Mouse (Mus musculus) hindbrain, embryonic 13.5 days (tissue): ENCODE results near the gene Snrpd3. TPM values are rescaled to one million over a fixed set of nuclear protein-coding genes. Genes with fewer than 3 reads are reported as not detected.
"Not testable (repeated sequence)": the region's sequence is repeated elsewhere in the genome, so short reads cannot be mapped to it uniquely, and the experiment has no call there.

Source experiments
- ATAC-seq: fragments of 200-750 bp; cut with Nextera tagmentation; 2 replicates; pipeline ENCODE4 v1.8.0; 2017; ENCODE audit warnings: moderate TSS enrichment; ENCODE audit not compliant: low FRiP score
- H3K27ac ChIP-seq: fragments of 300-500 bp; sonication (generic); 2 replicates; pipeline ENCODE4 v1.5.1; 2015; ENCODE audit warnings: inconsistent platforms, mild to moderate bottlenecking, moderate library complexity
- H3K27me3 ChIP-seq: fragments of 300-500 bp; sonication (generic); 2 replicates; pipeline ENCODE4 v1.6.1; 2015; ENCODE audit warnings: mild to moderate bottlenecking, inconsistent platforms
- H3K36me3 ChIP-seq: fragments of 300-500 bp; sonication (generic); 2 replicates; pipeline ENCODE4 v1.6.1; 2015; ENCODE audit warnings: mild to moderate bottlenecking, inconsistent platforms
- H3K4me1 ChIP-seq: fragments of 300-500 bp; sonication (generic); replicated peaks from 2 replicates; pipeline ENCODE4 v1.6.1; 2015; ENCODE audit warnings: inconsistent platforms
- H3K4me2 ChIP-seq: fragments of 300-500 bp; sonication (generic); 2 replicates; pipeline ENCODE4 v1.6.1; 2015; ENCODE audit warnings: inconsistent platforms, mild to moderate bottlenecking, moderate library complexity
- H3K4me3 ChIP-seq: fragments of 300-500 bp; sonication (generic); 2 replicates; pipeline ENCODE4 v1.5.1; 2015; ENCODE audit warnings: mild to moderate bottlenecking, inconsistent platforms
- H3K9ac ChIP-seq: fragments of 300-500 bp; sonication (generic); 2 replicates; pipeline ENCODE4 v1.6.1; 2015; ENCODE audit warnings: mild to moderate bottlenecking, inconsistent platforms
- H3K9me3 ChIP-seq: fragments of 300-500 bp; sonication (generic); 2 replicates; pipeline ENCODE4 v1.6.1; 2016; ENCODE audit warnings: inconsistent platforms
- WGBS: fragments of 180-500 bp; shearing (Covaris S2); methylation state at CpG from one replicate; pipeline ENCODE4 v1.1.7; 2015; 5-methylcytosine and 5-hydroxymethylcytosine counted together
- polyA plus RNA-seq: library from polyadenylated mRNA; unstranded; fragments of >200 nt; fragmentation: Nextera tagmentation; extraction: Ambion mirVana; gene quantifications from 2 replicates; pipeline ENCODE4 v1.2.1, GENCODE M21; 2015

Snrpd3 gene
- polyA plus RNA-seq, 1 experiment from 2014 or later, result 153 TPM

DNA sequence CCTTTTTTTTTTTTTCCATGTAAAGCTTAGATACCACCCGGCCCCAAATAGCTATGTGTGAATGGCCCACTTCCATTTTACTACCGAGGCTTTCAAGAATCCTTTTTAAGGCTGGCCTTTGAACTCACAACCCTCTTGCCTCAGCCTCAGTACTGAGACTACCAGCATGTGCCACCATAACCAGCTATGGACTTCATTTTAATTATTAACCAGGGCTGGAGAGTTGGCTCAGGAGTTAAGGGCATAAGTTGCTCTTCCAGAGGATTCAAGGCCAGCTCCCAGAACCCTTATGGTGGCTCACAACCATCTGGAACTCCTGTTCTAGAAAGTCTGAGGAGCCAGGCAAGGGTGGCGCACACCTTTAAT is 12.2 kb upstream of the Snrpd3 start:
- no peaks in the 10 kb centered on the region for H3K27me3 ChIP-seq
- no peaks in the 10 kb centered on the region for H3K4me1 ChIP-seq
- H3K4me2 ChIP-seq, result no peak overlapping the region
- no peaks in the 10 kb centered on the region for H3K9me3 ChIP-seq
- 81% methylated on average over 3 of the region's 3 CpGs for WGBS
- no peak overlapping the region for H3K27ac ChIP-seq
- peaks cover 45% of the 10 kb centered on the region for H3K36me3 ChIP-seq
- ATAC-seq, result no peak
- no peak overlapping the region for H3K9ac ChIP-seq
- no peak overlapping the region for H3K4me3 ChIP-seq

DNA sequence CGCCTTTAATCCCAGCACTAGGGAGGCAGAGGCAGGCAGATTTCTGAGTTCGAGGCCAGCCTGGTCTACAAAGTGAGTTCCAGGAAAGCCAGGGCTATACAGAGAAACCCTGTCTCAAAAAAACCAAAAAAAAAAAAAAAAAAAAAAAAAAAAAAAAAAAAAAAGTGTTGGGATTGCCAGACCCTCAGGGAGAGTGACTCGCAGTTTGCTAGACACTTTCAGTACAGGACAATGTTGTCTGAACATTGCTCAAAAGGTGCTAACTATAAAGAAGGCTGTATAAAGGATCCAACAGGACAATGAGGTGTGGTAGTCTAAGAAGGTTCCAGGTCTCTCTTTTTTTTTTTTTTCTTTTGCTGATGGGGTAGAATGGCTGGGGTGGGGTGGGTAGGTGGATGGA is 11.4 kb upstream of the Snrpd3 start:
- H3K4me1 ChIP-seq, H3K27me3 ChIP-seq, H3K9ac ChIP-seq, H3K4me2 ChIP-seq, ATAC-seq, H3K27ac ChIP-seq, H3K4me3 ChIP-seq, H3K9me3 ChIP-seq: not testable (repeated sequence)
- H3K36me3 ChIP-seq, result peaks cover 53% of the 10 kb centered on the region
- WGBS, result 94% methylated on average over 3 of the region's 3 CpGs

DNA sequence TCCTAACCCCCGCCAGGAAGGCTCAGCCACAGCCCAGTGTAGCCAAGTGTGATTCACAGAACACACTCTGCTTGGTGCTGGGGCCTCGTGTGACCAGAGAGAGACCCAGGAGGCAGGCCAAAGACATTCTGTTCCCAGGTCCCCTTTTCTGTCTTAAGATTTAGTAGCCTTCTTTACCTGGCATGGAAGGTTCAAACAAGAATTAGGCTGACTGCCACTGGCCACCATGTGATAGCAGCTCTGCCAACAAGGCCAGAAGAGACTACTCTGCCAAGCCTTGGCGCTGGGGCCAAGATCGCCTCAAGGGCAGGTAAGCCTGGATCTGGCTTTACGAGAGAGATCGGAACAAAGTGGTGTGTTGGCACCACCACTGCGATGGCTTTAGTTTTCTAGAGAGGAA is 6.9 kb upstream of the Snrpd3 start:
- Histone ChIP-seq H3K9ac (no peak overlapping the region), H3K4me2 (no peak overlapping the region), H3K4me1 (peaks cover 16% of the 10 kb centered on the region), H3K4me3 (no peak overlapping the region), H3K36me3 (peaks cover 62% of the 10 kb centered on the region), H3K27me3 (no peaks in the 10 kb centered on the region), H3K27ac (no peak overlapping the region), H3K9me3 (no peaks in the 10 kb centered on the region)
- WGBS, result 95% methylated on average over 7 of the region's 7 CpGs
- ATAC-seq, result no peak

DNA sequence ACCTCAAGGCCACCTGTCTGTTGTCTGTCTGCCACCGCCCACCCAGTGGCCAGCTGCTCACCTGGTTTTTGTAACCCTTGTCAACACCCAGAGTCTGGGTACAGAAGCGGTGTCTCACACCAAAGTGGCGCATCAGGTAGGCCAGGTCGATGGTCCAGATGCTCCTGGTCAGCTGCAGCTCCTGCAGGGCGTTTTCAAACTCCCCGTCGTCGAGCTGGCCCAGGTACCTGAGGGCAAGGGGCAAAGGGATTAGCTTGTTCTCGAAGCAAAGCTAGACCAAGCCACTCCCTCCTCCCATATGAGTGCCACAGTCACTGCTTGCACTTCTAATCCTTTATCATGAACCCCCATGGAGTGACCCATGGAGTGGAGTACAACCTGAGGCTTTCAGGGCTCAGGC is 6.3 kb upstream of the Snrpd3 start:
- ATAC-seq, result no peak
- Histone ChIP-seq H3K4me3 (no peak overlapping the region), H3K27me3 (no peaks in the 10 kb centered on the region), H3K27ac (no peak overlapping the region), H3K4me2 (no peak overlapping the region), H3K9ac (no peak overlapping the region), H3K9me3 (no peaks in the 10 kb centered on the region), H3K4me1 (peaks cover 22% of the 10 kb centered on the region), H3K36me3 (peaks cover 62% of the 10 kb centered on the region)
- 86% methylated on average over 9 of the region's 9 CpGs for WGBS

DNA sequence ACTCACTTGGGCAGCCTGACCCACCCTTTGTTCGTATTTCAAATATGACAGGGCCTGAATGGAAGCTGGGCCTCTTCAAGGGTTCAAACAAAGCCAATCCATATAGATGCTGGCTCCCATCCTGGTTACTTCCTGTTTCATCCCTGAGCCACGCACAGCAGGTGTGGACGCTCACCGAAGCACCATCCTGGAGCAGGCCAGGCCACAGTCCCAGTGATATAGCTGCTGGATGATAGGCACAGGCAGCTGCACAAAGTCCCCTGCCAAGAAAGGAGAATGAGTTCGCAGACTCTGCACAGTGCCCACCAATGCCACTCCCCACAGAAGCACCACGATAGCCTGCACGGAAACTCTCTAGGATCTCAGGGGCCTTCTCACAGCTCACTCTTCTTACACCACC is 5.5 kb upstream of the Snrpd3 start:
- no peaks in the 10 kb centered on the region for H3K27me3 ChIP-seq
- peaks cover 53% of the 10 kb centered on the region for H3K36me3 ChIP-seq
- H3K9ac ChIP-seq, result no peak overlapping the region
- no peak overlapping the region for H3K27ac ChIP-seq
- ATAC-seq, result no peak
- H3K4me2 ChIP-seq, result no peak overlapping the region
- peaks cover 29% of the 10 kb centered on the region for H3K4me1 ChIP-seq
- WGBS, result 93% methylated on average over 7 of the region's 7 CpGs
- H3K4me3 ChIP-seq, result no peak overlapping the region
- no peaks in the 10 kb centered on the region for H3K9me3 ChIP-seq

DNA sequence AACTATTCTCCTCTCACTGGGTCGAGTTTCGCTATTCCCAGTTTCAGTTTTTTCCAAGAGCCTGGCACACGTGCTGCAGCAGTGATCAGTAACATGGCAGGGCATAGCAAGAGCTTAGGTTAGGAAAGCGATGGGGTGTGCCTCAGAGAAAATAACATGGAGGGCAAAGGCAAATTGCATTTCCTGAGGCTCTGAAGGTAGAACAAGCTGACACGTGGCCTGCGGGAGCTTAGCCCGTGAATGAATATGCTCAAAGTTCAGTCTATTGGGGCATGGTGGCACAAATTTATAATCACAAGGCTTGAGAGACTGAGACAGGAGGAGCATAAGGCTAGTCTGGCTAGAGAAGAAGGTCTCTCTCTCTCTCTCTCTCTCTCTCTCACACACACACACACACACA is 4.6 kb upstream of the Snrpd3 start:
- peaks cover 44% of the 10 kb centered on the region for H3K36me3 ChIP-seq
- H3K27ac ChIP-seq, result no peak overlapping the region
- no peak overlapping the region for H3K4me3 ChIP-seq
- H3K9ac ChIP-seq, result no peak overlapping the region
- no peaks in the 10 kb centered on the region for H3K27me3 ChIP-seq
- no peak overlapping the region for H3K4me2 ChIP-seq
- no peak for ATAC-seq
- no peaks in the 10 kb centered on the region for H3K9me3 ChIP-seq
- H3K4me1 ChIP-seq, result peaks cover 29% of the 10 kb centered on the region
- WGBS, result 94% methylated on average over 7 of the region's 7 CpGs

DNA sequence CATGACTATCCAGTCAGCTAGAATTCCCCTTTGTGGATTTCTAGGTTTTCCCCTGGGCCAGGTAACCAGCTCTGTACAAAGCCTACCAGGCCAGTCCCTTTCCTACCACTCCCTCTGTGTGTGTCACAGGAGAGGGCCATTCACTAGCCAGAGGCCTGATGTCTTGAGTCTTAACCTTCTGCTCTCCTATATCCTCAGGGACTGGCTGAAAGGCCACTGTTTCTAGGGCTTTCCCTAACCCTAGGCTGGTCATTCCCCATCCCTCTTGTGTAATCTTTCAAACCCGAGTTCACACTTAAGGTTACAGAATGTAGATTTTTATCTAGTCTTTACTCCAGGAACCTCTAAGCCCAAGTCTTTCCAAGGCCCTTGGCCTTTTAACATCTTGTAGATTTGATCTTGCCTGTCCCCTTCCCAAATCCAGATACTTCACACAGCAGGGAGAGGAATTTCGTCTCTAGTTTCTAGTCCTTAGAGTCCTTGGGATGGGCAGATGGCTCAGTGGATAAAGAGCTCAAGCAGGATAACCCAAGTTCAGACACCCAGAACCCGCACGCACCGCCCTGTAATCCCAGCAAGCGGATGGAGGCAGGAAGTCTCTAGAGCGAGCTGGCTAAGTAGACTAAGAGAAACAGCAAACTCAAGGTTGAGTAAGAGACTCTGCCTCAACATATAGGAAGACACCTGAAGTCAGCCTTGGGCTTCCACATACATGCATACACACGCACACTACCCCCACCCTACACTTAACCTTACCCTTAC is 3.9 kb upstream of the Snrpd3 start:
- Histone ChIP-seq H3K4me3 (no peak overlapping the region), H3K9ac (no peak overlapping the region), H3K27ac (no peak overlapping the region), H3K4me2 (no peak overlapping the region), H3K36me3 (peaks cover 37% of the 10 kb centered on the region), H3K4me1 (peaks cover 32% of the 10 kb centered on the region), H3K9me3 (no peaks in the 10 kb centered on the region), H3K27me3 (no peaks in the 10 kb centered on the region)
- 93% methylated on average over 8 of the region's 8 CpGs for WGBS
- ATAC-seq, result no peak

DNA sequence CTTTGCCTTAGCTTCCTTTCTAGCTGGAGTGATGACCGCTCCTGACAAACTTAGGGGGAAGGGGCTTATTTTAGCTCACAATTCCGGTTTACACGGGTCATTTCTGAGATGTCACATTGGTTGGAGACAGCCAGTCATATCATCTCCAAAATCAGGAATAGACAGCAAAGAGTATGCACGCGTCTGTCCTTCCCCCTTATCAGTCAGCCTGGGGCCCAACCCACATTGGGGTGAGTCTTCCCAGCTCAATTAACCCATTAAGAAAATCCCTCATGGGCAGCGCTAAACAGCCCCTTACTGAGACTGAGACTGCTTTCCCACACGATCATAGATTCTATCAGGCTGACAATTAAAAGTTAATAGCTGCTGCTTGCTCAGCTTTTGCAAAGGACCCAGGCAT is 3.0 kb upstream of the Snrpd3 start:
- no peaks in the 10 kb centered on the region for H3K9me3 ChIP-seq
- no peaks in the 10 kb centered on the region for H3K27me3 ChIP-seq
- H3K9ac ChIP-seq, result 0 out of 2 replicates have a peak overlapping the region, but pooled peaks have one; percentile 1
- H3K4me3 ChIP-seq, result no peak overlapping the region
- WGBS, result 87% methylated on average over 7 of the region's 7 CpGs
- peaks cover 28% of the 10 kb centered on the region for H3K36me3 ChIP-seq
- H3K27ac ChIP-seq, result no peak overlapping the region
- no peak for ATAC-seq
- no peak overlapping the region for H3K4me2 ChIP-seq
- peaks cover 40% of the 10 kb centered on the region for H3K4me1 ChIP-seq

DNA sequence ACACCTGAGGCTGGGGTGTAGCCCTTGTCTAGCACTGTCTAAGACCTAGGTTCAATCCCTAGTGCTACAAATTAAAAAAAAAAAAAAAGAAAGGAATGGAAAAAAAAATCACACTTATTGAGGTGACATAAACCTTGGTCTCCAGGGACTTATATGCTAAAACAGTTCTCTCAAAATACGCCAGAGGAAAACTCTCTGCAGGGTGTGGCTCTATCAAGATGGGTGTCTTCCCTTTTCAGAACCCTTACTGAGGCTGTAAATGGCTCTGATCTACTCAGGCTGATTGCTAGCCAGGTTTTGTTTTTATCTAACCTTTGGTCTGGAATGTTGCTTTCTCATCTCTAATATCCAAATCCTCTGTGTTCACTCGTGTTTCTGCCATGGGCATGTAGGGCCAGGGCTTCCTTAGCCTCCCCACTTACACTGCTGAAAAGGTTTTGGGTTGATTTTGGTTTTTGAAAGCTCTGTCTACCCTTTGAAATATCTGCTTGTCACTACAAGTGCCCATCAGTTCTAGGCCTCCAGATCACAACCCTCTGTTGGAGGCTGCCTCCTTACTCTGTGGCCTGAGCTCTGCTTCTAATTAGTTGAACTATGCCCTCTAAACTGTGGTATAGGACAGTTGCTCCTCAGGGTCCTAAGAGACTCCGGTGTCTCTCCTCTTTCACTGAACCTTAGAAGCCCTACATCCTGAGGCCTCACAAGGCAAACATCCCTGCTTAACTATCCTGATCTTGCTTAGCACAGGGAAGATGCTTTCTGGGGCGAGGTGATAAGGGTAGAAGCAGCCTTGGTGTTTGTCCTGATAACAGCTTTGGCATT is 1.9 kb upstream of the Snrpd3 start:
- Histone ChIP-seq H3K4me1 (peaks cover 49% of the 10 kb centered on the region), H3K9me3 (no peaks in the 10 kb centered on the region), H3K27ac (no peak overlapping the region), H3K4me2 (peak overlapping the region; percentile 92), H3K4me3 (peak overlapping the region; percentile 87), H3K9ac (peak overlapping the region; percentile 94; the same call in 1 of the 2 replicates), H3K36me3 (peaks cover 25% of the 10 kb centered on the region), H3K27me3 (no peaks in the 10 kb centered on the region)
- 87% methylated on average over 4 of the region's 4 CpGs for WGBS
- no peak for ATAC-seq

DNA sequence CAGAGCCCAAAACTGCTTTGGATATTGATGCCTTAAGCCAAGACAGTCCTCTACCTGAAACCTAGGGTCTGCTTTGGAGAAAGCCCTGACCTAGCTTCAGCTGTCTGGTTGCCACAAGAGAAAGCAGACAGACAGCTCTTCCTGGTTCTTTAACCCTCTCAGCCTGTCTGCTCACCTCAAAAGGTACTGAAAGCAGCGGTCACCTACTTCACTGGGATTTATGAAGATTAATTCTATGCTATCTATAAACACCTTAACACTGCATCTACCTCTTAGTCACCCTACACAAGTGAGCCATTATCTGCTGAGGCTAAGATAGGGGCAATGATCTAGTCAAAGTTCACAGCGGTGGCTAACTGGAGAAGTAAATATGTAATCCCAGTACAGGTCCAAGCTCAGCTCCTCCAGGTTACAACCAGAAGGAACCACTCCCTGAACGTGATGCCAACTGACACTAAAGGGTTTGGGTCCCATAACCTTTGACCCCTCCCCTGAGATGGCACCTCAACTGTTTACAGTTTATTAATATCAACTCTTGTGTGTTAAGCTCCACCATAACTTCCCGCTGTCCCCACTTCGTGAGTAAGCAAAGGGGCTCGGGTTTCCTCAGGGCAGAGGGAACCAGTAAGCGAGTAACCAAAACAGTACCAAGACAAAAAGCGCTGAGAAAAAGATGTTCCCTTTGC is 1.2 kb upstream of the Snrpd3 start:
- H3K36me3 ChIP-seq, result peaks cover 25% of the 10 kb centered on the region
- peak overlapping the region; percentile 92 for H3K4me2 ChIP-seq
- peak overlapping the region; percentile 95 for H3K27ac ChIP-seq
- peak overlapping the region; percentile 94 for H3K9ac ChIP-seq
- no peaks in the 10 kb centered on the region for H3K9me3 ChIP-seq
- WGBS, result 30% methylated on average over 8 of the region's 8 CpGs
- no peaks in the 10 kb centered on the region for H3K27me3 ChIP-seq
- ATAC-seq, result no peak
- peaks cover 56% of the 10 kb centered on the region for H3K4me1 ChIP-seq
- H3K4me3 ChIP-seq, result peak overlapping the region; percentile 87

DNA sequence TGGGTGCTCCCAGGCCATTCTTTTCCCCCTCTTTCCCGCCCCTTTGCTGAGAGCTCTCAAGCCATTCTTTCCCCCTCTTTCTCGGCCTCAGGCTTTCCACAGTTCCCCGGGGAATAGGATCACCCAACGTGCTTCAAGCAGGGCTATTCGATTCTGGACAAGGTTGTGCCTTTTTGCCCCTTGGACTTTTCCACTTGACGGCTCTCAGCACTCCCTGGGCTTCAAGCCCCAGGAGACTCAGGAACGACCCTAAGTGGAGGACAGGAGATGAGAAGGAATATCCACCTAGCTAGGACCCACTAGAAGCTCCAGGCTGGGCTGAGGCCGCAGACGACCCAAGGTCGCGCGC is 653 bp upstream of the Snrpd3 start:
- peak overlapping the region; percentile 95 for H3K27ac ChIP-seq
- peaks cover 59% of the 10 kb centered on the region for H3K4me1 ChIP-seq
- H3K36me3 ChIP-seq, result peaks cover 25% of the 10 kb centered on the region
- 0% methylated on average over 12 of the region's 12 CpGs for WGBS
- H3K4me3 ChIP-seq, result peak overlapping the region; percentile 87
- no peaks in the 10 kb centered on the region for H3K27me3 ChIP-seq
- ATAC-seq, result no peak
- H3K9me3 ChIP-seq, result no peaks in the 10 kb centered on the region
- peak overlapping the region; percentile 92 for H3K4me2 ChIP-seq
- peak overlapping the region; percentile 94 for H3K9ac ChIP-seq

DNA sequence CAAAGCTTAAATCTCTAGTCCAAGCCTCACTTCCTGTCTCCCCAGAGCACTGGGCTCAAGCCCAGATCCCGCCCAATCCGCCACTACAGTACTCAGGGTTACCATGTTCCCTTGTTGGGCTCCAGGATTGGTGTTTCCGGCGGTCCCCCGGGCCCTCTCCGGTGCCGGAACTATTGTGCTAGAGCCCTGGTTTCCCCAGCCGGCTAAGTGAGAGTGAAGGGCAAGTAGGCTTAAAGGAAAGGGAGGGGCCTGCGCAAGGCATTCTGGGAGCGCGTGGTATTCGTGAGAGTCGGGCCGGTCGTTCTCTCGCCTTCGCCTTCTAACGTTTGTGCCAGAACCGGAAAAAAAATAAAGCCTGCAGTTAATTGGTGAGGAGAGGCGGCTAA is 400 bp downstream of the Snrpd3 start, which contains the start of gene Gucd1:
Gucd1 (minus strand) TSS at position 215 of the 386 bp plus-strand sequence.
- WGBS, result under 1% methylated on average over 20 of the region's 20 CpGs
- Histone ChIP-seq H3K4me1 (peaks cover 59% of the 10 kb centered on the region), H3K4me2 (peak within 1 kb of the TSS; percentile 92), H3K9ac (peak within 1 kb of the TSS; percentile 94), H3K36me3 (peaks cover 28% of the 10 kb centered on the region), H3K27ac (peak within 1 kb of the TSS; percentile 95), H3K27me3 (no peaks in the 10 kb centered on the region), H3K4me3 (peak within 1 kb of the TSS; percentile 87), H3K9me3 (no peaks in the 10 kb centered on the region)
- ATAC-seq, result peak; percentile 94
